Mouse (Mus musculus): ENCODE measurements around the gene Inpp5a.

- no peak for TF ChIP-seq CTCF (IDR thresholded peaks at IDR 0.05; ENCODE audit: low read depth)
- no peak for TF ChIP-seq EP300 (IDR thresholded peaks at IDR 0.05; ENCODE audit: low read depth)
Observed at GRCm38 (mm10) chr7:139564161-139564560, 175.3 kb downstream of the Inpp5a start.

Data from heart, postnatal 0 days (tissue).